Mouse (Mus musculus) spleen, adult 2 months (tissue): ENCODE results near the gene Tenm2. TPM values are rescaled to one million over a fixed set of nuclear protein-coding genes. Genes with fewer than 3 reads are reported as not detected.

ENCODE experiments used
- DNase-seq, 2 experiments: peaks; one replicate each; pipeline versions ENCODE4 v3.0.0 to v3.0.0-alpha.2; 2012 to 2021; ENCODE audit warnings: low spot score in 2 of 2, low read depth in 1 of 2
- H3K27ac ChIP-seq: fragments of 200-500 bp; 2 replicates; pipeline ENCODE4 v1.5.1; 2012; ENCODE audit warnings: low read length, inconsistent platforms; ENCODE audit not compliant: insufficient read depth
- H3K27me3 ChIP-seq: fragments of 200-500 bp; 2 replicates; pipeline ENCODE4 v1.6.1; 2012; ENCODE audit warnings: mild to moderate bottlenecking, moderate library complexity, low read length, inconsistent platforms; ENCODE audit not compliant: control insufficient read depth, insufficient read depth
- H3K36me3 ChIP-seq: fragments of 200-500 bp; 2 replicates; pipeline ENCODE4 v1.6.1; 2012; ENCODE audit warnings: mild to moderate bottlenecking, low read length, inconsistent platforms; ENCODE audit not compliant: control insufficient read depth, insufficient read depth
- H3K4me1 ChIP-seq: fragments of 200-500 bp; 2 replicates; pipeline ENCODE4 v1.6.1; 2011; ENCODE audit warnings: inconsistent platforms; ENCODE audit not compliant: control insufficient read depth, insufficient read depth, insufficient read length
- H3K4me3 ChIP-seq: fragments of 200-500 bp; 2 replicates; pipeline ENCODE4 v1.5.1; 2011; ENCODE audit warnings: mild to moderate bottlenecking, inconsistent platforms; ENCODE audit not compliant: insufficient read depth, insufficient read length; ENCODE audit errors: extremely low read depth
- CTCF ChIP-seq: fragments of 200-500 bp; IDR thresholded peaks from 2 replicates; pipeline ENCODE4 v1.5.1; 2011; ENCODE audit warnings: mild to moderate bottlenecking, inconsistent platforms; ENCODE audit not compliant: insufficient read depth, insufficient read length, insufficient replicate concordance; ENCODE audit errors: extremely low read depth
- POLR2A ChIP-seq: fragments of 200-500 bp; IDR thresholded peaks from 2 replicates; pipeline ENCODE4 v1.6.1; 2011; ENCODE audit warnings: low read depth, low read length, inconsistent platforms
- WGBS: fragments of 180-500 bp; shearing (Covaris S2); methylation state at CpG from one replicate; pipeline ENCODE4 v1.1.7; 2018; 5-methylcytosine and 5-hydroxymethylcytosine counted together
- polyA plus RNA-seq: library from polyadenylated mRNA; depleted of rRNA; stranded (reverse); fragments of >200 nt; gene quantifications from 2 replicates; pipeline ENCODE4 v1.2.3, GENCODE M21; 2012

Gene Tenm2
- polyA plus RNA-seq, 1 experiment: 0.06 TPM

DNA sequence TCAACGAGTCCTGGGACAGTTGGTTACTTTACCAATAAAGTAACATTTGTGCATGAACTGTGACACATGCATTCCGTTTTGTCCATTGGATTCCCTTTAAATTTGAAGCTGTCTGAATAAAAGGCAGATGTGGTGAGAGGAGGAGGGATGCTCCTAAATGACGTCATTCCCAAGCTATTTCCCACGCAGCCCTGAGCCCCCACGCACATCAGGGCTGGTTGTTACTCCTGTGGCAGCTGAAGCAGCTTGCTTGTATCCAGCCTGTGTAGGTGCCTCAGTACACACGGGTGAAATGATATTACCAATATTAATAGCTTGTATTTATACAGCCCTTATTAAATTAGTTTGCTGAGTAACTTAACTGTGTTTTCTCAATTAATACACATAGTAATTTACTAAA, 884.0 kb downstream of the Tenm2 start:
- Histone ChIP-seq H3K36me3 (no peaks in the 10 kb centered on the region), H3K27ac (no peak overlapping the region), H3K27me3 (no peaks in the 10 kb centered on the region), H3K4me3 (no peak overlapping the region), H3K4me1 (no peaks in the 10 kb centered on the region)
- 74% methylated on average over 6 of the region's 6 CpGs for WGBS
- TF ChIP-seq CTCF (no peak), POLR2A (no peak)
- no peak for DNase-seq

DNA sequence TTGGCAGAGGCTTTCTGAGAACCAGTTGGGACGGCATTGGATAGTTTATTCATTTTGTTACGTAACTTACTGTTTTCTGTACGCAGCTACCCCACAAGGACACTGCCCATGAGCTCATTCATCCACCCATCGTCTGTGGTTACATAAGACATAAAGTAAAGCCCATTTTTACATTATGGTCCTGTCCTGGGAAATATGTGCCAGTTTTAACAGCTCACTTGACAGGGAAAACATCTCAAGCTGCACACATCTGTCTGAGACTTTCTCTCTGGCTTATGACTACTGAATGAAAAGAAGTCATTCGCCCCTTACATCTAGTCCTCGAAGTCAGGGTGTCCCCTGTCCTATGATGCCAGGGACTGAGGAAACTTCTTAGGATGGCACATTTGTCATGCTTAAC, 884.4 kb downstream of the Tenm2 start:
- Histone ChIP-seq H3K4me3 (no peak overlapping the region), H3K36me3 (no peaks in the 10 kb centered on the region), H3K27ac (no peak overlapping the region), H3K4me1 (no peaks in the 10 kb centered on the region), H3K27me3 (no peaks in the 10 kb centered on the region)
- no peak for DNase-seq
- TF ChIP-seq POLR2A: no peak
- TF ChIP-seq CTCF: no peak
- WGBS: 81% methylated on average over 6 of the region's 6 CpGs

DNA sequence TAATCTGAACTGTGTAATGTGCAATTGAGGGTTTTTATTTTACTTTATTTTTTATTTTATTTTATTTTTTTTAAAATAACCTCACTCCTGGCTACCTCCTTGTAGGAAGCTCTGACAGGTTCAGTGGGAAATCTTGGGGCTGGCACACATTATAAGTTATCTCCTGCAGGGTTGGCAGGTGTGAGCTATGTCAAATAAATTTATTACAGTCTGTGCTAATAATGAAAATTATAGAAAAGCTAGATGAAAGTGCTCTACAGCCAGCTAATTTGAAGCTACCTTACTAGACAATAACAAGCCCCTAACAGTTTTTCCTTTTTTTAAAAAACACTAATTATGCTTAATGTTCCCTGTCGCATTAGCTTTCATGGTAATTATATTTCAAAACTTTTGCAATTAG, 885.5 kb downstream of the Tenm2 start:
- no peaks in the 10 kb centered on the region for H3K36me3 ChIP-seq
- no peaks in the 10 kb centered on the region for H3K27me3 ChIP-seq
- no peak overlapping the region for H3K4me3 ChIP-seq
- 91% methylated on average over 1 of the region's 1 CpGs for WGBS
- no peaks in the 10 kb centered on the region for H3K4me1 ChIP-seq
- DNase-seq: no peak
- TF ChIP-seq CTCF: no peak
- TF ChIP-seq POLR2A: no peak
- H3K27ac ChIP-seq: no peak overlapping the region

DNA sequence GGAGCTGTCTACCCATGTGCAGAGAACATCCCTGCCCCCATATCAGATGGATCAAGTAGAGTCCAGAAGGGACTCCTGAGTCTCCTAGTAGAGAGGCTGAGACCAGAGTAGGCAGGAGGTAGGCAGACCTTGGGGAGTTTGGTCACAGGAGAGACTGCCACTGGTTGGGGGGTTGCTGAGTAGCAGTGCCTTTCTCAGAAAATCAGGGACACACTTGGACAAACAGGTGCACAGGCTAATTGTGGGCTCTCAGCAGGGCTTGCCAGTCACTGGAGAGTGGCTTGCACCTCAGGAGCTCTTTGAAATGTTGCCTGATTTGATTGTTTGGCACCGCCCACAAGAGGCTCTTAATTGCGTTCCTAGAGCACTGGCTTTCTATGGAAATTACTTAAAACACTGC, 885.9 kb downstream of the Tenm2 start:
- WGBS: 82% methylated on average over 2 of the region's 2 CpGs
- Histone ChIP-seq H3K27ac (no peak overlapping the region), H3K27me3 (no peaks in the 10 kb centered on the region), H3K4me3 (no peak overlapping the region), H3K4me1 (no peaks in the 10 kb centered on the region), H3K36me3 (no peaks in the 10 kb centered on the region)
- DNase-seq: no peak
- no peak for TF ChIP-seq CTCF
- no peak for TF ChIP-seq POLR2A

DNA sequence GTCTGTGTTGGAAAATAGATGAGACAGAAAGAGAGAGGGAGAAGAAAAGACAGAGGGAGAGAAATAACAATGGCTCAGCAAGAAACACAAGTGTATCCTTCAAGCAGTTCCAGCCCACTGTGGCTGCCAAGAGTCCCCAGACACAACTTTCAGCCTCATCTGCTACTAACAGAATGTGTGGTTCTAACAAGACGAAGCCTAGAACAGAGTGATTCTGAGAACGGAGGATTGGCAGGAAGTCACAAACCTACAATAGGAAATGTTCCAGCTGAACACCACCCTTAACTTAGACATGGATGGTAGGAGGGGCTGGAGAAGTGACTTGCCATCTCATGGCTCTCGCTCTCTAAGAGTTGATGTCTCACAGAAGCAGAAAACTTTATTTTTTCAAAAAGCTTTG, 894.0 kb downstream of the Tenm2 start:
- Histone ChIP-seq H3K4me3 (no peak overlapping the region), H3K36me3 (no peaks in the 10 kb centered on the region), H3K27me3 (no peaks in the 10 kb centered on the region), H3K27ac (no peak overlapping the region), H3K4me1 (no peaks in the 10 kb centered on the region)
- 87% methylated on average over 3 of the region's 3 CpGs for WGBS
- TF ChIP-seq CTCF (no peak), POLR2A (no peak)
- no peak for DNase-seq

DNA sequence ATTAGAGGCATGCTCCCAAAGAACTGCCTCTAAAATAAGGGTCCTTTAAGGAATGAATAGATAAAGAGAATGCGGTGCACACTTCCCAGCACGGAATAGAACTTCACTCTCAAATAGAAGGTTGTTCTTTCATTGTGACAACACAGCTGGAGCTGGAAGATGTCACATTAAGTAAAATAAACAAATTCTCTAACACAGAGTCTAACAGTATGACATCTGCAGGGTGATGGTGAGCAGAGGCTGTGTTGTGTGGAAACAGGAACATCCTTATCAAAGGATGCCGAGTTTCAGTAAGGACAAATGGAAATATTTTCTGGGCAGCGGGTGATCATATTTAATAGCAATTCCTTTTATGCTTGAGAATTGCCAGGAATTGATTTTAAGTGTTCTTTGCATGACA, 897.3 kb downstream of the Tenm2 start:
- H3K27ac ChIP-seq: no peak overlapping the region
- no peaks in the 10 kb centered on the region for H3K27me3 ChIP-seq
- DNase-seq: no peak
- H3K36me3 ChIP-seq: no peaks in the 10 kb centered on the region
- WGBS: 77% methylated on average over 4 of the region's 4 CpGs
- no peaks in the 10 kb centered on the region for H3K4me1 ChIP-seq
- TF ChIP-seq POLR2A: no peak
- TF ChIP-seq CTCF: no peak
- H3K4me3 ChIP-seq: no peak overlapping the region

DNA sequence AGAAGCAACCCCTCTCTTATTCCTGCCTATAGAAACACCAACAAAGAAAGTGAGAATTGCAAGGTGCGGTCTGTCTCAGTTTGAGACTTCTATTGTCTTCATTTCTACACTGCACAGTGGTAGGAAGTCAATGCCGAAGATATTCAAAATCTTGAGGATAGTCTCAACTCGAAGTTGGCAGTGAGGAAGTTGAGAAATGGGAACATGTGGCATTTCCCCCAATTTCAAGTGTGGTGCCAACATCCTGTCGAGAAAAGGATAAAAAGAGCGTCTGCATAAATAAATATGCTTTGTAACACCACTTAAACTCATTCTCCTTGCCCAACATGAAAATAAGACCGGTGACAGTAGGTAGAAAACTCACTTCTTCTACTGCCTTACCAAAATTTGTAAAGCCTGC, 898.7 kb downstream of the Tenm2 start:
- Histone ChIP-seq H3K36me3 (no peaks in the 10 kb centered on the region), H3K27me3 (no peaks in the 10 kb centered on the region), H3K4me3 (no peak overlapping the region), H3K4me1 (no peaks in the 10 kb centered on the region), H3K27ac (no peak overlapping the region)
- TF ChIP-seq CTCF: no peak
- no peak for TF ChIP-seq POLR2A
- DNase-seq: no peak
- 74% methylated on average over 6 of the region's 6 CpGs for WGBS
